Comparison of ENCODE assay signal across 13 mouse cellular contexts in the genomic region with DNA sequence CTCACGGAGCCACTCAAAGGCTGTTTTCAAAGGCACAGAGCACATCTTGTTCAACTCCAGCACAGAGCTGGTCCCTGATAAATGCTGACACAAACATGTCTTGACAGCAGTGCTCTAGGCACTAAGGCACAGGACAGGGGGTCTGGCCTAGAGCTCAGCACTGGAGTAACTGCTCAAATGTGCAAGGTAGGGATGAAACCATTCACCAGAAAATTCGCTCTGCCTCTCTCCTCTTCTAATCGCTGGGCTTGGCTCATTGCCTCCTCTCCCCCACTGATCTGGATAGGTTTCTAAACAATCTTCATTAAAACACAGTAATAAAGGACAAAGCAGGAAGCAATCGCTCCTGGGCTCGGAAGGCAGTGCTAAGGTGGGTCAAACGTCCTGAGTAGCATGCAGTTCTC. TPM values are rescaled to one million over a fixed set of nuclear protein-coding genes. Genes with fewer than 3 reads are reported as not detected.
DNase-seq lines count a peak whose midpoint lies in the region; ATAC-seq and TF ChIP-seq lines count a peak whose summit lies in the region.
"Had no signal": no experiment of that assay in that cellular context is flagged by ENCODE, and none has a peak within 500 bp of the region (broad histone marks: within the 10 kb centered on the region; RNA-seq: fewer than 3 reads in every experiment).

No protein-coding gene starts in this region.

- H3K9me3 ChIP-seq in embryonic facial prominence, embryonic 14.5 days (ENCODE audit: control insufficient read depth, low read length) = no peaks in the 10 kb centered on the region
- no peaks in the 10 kb centered on the region for H3K9me3 ChIP-seq in heart, embryonic 12.5 days (replicated peaks)
- H3K9me3 ChIP-seq: forebrain, embryonic 12.5 days; heart, embryonic 10.5 days; intestine, embryonic 15.5 days had no signal

- no peak overlapping the region for H3K4me3 ChIP-seq in layer of hippocampus, adult 2 months
- no peak overlapping the region for H3K4me3 ChIP-seq in embryonic facial prominence, embryonic 14.5 days (ENCODE audit: low read depth, low read length)
- no peak overlapping the region for H3K4me3 ChIP-seq in macrophage (ENCODE audit: inconsistent target)
- H3K4me3 ChIP-seq in heart, embryonic 12.5 days = no peak overlapping the region
- H3K4me3 ChIP-seq: forebrain, embryonic 12.5 days; heart, embryonic 10.5 days; intestine, embryonic 15.5 days had no signal

- WGBS in embryonic facial prominence, embryonic 14.5 days = 53% methylated on average over 6 of the region's 6 CpGs
- WGBS in macrophage (ENCODE audit: missing documents) = 83% methylated on average over 6 of the region's 6 CpGs
- 59% methylated on average over 6 of the region's 6 CpGs for WGBS in heart, embryonic 12.5 days

- H3K27me3 ChIP-seq in embryonic facial prominence, embryonic 14.5 days (replicated peaks; ENCODE audit: control insufficient read depth, insufficient read depth, low read length) = no peaks in the 10 kb centered on the region
- H3K27me3 ChIP-seq in heart, embryonic 12.5 days (replicated peaks) = no peaks in the 10 kb centered on the region
- H3K27me3 ChIP-seq: intestine, embryonic 15.5 days had no signal

- no peak overlapping the region for H3K9ac ChIP-seq in embryonic facial prominence, embryonic 14.5 days (ENCODE audit: low read depth, low read length)
- H3K9ac ChIP-seq in heart, embryonic 12.5 days = no peak overlapping the region
- H3K9ac ChIP-seq: forebrain, embryonic 12.5 days; intestine, embryonic 15.5 days had no signal

- H3K79me2 ChIP-seq in macrophage (ENCODE audit: inconsistent target) = peaks cover 45% of the 10 kb centered on the region; the same call in 1 of the 2 replicates

- H3K4me1 ChIP-seq in embryonic facial prominence, embryonic 14.5 days (ENCODE audit: control insufficient read depth, insufficient read depth, low read length) = no peaks in the 10 kb centered on the region
- H3K4me1 ChIP-seq in heart, embryonic 12.5 days (replicated peaks) = peaks cover 13% of the 10 kb centered on the region
- H3K4me1 ChIP-seq: intestine, embryonic 15.5 days had no signal

- no peak overlapping the region for H3K4me2 ChIP-seq in embryonic facial prominence, embryonic 14.5 days (ENCODE audit: low read depth, low read length)
- no peak overlapping the region for H3K4me2 ChIP-seq in heart, embryonic 12.5 days
- H3K4me2 ChIP-seq: forebrain, embryonic 12.5 days; intestine, embryonic 15.5 days had no signal

- ATAC-seq in embryonic facial prominence, embryonic 14.5 days (ENCODE audit: low read depth) = peak; percentile 44; the same call in 1 of the 2 replicates
- no peak for ATAC-seq in heart, embryonic 12.5 days (ENCODE audit: insufficient number of reproducible peaks, low FRiP score)
- ATAC-seq: intestine, embryonic 15.5 days had no signal

- no peak for TF ChIP-seq CTCF in layer of hippocampus, adult 2 months (conservative IDR thresholded peaks at IDR 0.05)

- DNase-seq in layer of hippocampus, adult 2 months (ENCODE audit: low spot score in 2 of 2) = no peak
- no peak for DNase-seq in layer of hippocampus, adult 9-11 months
- peak; percentile 63 for DNase-seq in ZHBTc4 (ENCODE audit: low read depth, low spot score)
- DNase-seq in embryonic facial prominence, embryonic 14.5 days (ENCODE audit: low spot score) = peak; percentile 39
- DNase-seq in frontal cortex, postnatal 14 days (ENCODE audit: low spot score in 2 of 2) = no peak
- DNase-seq: adrenal gland, postnatal 14 days; lung, postnatal 36 days; spleen, adult 18-20 months had no signal

- no peaks in the 10 kb centered on the region for H3K36me3 ChIP-seq in embryonic facial prominence, embryonic 14.5 days (ENCODE audit: control insufficient read depth, insufficient read depth, low read length)
- peaks cover 6% of the 10 kb centered on the region; the same call in 1 of the 2 replicates for H3K36me3 ChIP-seq in macrophage (ENCODE audit: inconsistent target)
- H3K36me3 ChIP-seq in heart, embryonic 12.5 days = peaks cover 8% of the 10 kb centered on the region; the same call in 1 of the 2 replicates
- H3K36me3 ChIP-seq: forebrain, embryonic 12.5 days; intestine, embryonic 15.5 days had no signal

- peak overlapping the region; percentile 47 for H3K27ac ChIP-seq in layer of hippocampus, adult 2 months
- 0 out of 2 replicates have a peak overlapping the region, but pooled peaks have one; percentile 6 for H3K27ac ChIP-seq in embryonic facial prominence, embryonic 14.5 days (replicated peaks; ENCODE audit: low read depth, low read length)
- peak overlapping the region; percentile 81 for H3K27ac ChIP-seq in macrophage
- no peak overlapping the region for H3K27ac ChIP-seq in heart, embryonic 12.5 days (ENCODE audit: poor library complexity, severe bottlenecking)
- H3K27ac ChIP-seq: forebrain, embryonic 12.5 days; heart, embryonic 10.5 days; intestine, embryonic 15.5 days had no signal

RNA-seq across cellular contexts. Expression of gene Ism2, which starts 31.6 kb away (rescaled TPM):
- total RNA-seq in layer of hippocampus, adult 2 months (2021) = under 1 TPM; 0.32 to 0.33 TPM
- 0.75 and 0.92 TPM in 2 replicates for polyA plus RNA-seq in embryonic facial prominence, embryonic 14.5 days (2014; fragmentation: Nextera tagmentation; extraction: Ambion mirVana)
- total RNA-seq in macrophage (2018; cell fraction: chromatin; rRNA removed) = under 1 TPM in 5 of 26 experiments, not detected in 21; 0.36 to 0.49 (median 0.45) TPM
- under 1 TPM in 19 of 26 experiments, not detected in 7; 0.05 to 0.27 (median 0.14) TPM for total RNA-seq in macrophage (2018; cell fraction: cytosol; rRNA removed)
- total RNA-seq in macrophage (2018; cell fraction: nucleus; rRNA removed) = 1 to 10 TPM in 1 of 26 experiments, under 1 TPM in 9, not detected in 16; 0.17 to 3.4 (median 0.53) TPM
- polyA plus RNA-seq in macrophage (2018) = 0.19 TPM in 1 of 3 replicates, not detected in the others
- 0.92 and 1.1 TPM in 2 replicates for polyA plus RNA-seq in heart, embryonic 12.5 days (2016; fragmentation: Nextera tagmentation; extraction: Ambion mirVana)
- total RNA-seq: adrenal gland, postnatal 14 days had no signal

RNA-seq across cellular contexts. Expression of gene Sptlc2, which starts 57.1 kb away (rescaled TPM):
- total RNA-seq in layer of hippocampus, adult 2 months (2021) = 10 to 100 TPM; 26.0 to 33.8 TPM
- 73.3 and 77.1 TPM in 2 replicates for polyA plus RNA-seq in embryonic facial prominence, embryonic 14.5 days (2014; fragmentation: Nextera tagmentation; extraction: Ambion mirVana)
- total RNA-seq in macrophage (2018; cell fraction: chromatin; rRNA removed) = 1,000 to 10,000 TPM in 1 of 26 experiments, 100 to 1,000 TPM in 25; 152 to 1,061 (median 268) TPM
- total RNA-seq in macrophage (2018; cell fraction: cytosol; rRNA removed) = 100 to 1,000 TPM in 23 of 26 experiments, 10 to 100 TPM in 3; 89.4 to 239 (median 117) TPM
- 100 to 1,000 TPM; 137 to 891 (median 252) TPM for total RNA-seq in macrophage (2018; cell fraction: nucleus; rRNA removed)
- polyA plus RNA-seq in macrophage (2018) = 96.4 to 117 TPM (median 96.5 TPM) in 3 replicates
- polyA plus RNA-seq in heart, embryonic 12.5 days (2016; fragmentation: Nextera tagmentation; extraction: Ambion mirVana) = 73.3 and 76.4 TPM in 2 replicates

Comparison
In these comparisons a context has a peak if more than half of its experiments do, and no peak if none do; other contexts are left out.
1. DNase-seq: peak in ZHBTc4 (single experiment) and embryonic facial prominence, embryonic 14.5 days (single experiment); none in layer of hippocampus, adult 2 months (0 of 2), layer of hippocampus, adult 9-11 months (single experiment) and frontal cortex, postnatal 14 days (0 of 2).